Mouse (Mus musculus): ENCODE results near the gene Ninl. TPM values are rescaled to one million over a fixed set of nuclear protein-coding genes. Genes with fewer than 3 reads are reported as not detected.
"Not testable (repeated sequence)": the region's sequence is repeated elsewhere in the genome, so short reads cannot be mapped to it uniquely, and the experiment has no call there.

Gene Ninl
- polyA plus RNA-seq, 2 experiments = 3.9 to 10.0 TPM

GRCm38 (mm10) chr2:150959521-150959920 lies 79.7 kb downstream of the Ninl start:
- WGBS = 94% methylated on average over 10 of the region's 10 CpGs
- H3K9ac ChIP-seq (ENCODE audit: low read depth, low read length, severe bottlenecking) = no peak overlapping the region
- H3K4me1 ChIP-seq (ENCODE audit: control insufficient read depth, insufficient read depth, low read length) = no peaks in the 10 kb centered on the region
- no peak overlapping the region for H3K4me3 ChIP-seq (replicated peaks; ENCODE audit: low read length)
- H3K4me2 ChIP-seq (replicated peaks; ENCODE audit: low read depth, low read length, severe bottlenecking) = no peak overlapping the region
- peaks cover 8% of the 10 kb centered on the region for H3K36me3 ChIP-seq (ENCODE audit: control insufficient read depth, insufficient read depth, low read length)
- ATAC-seq (ENCODE audit: low FRiP score, low read depth) (no peak), DNase-seq (ENCODE audit: low spot score) (no peak)
- H3K9me3 ChIP-seq (ENCODE audit: control insufficient read depth, low read length) = no peaks in the 10 kb centered on the region
- TF ChIP-seq POLR2A (IDR thresholded peaks at IDR 0.05; ENCODE audit: borderline replicate concordance, extremely low read depth, insufficient read depth, insufficient read length) = no peak
- H3K27me3 ChIP-seq (ENCODE audit: control insufficient read depth, insufficient read depth, low read length) = no peaks in the 10 kb centered on the region
- no peak overlapping the region for H3K27ac ChIP-seq (replicated peaks; ENCODE audit: low read depth, low read length)

GRCm38 (mm10) chr2:150955859-150956258 lies 83.3 kb downstream of the Ninl start:
- no peak overlapping the region for H3K4me3 ChIP-seq (replicated peaks; ENCODE audit: low read length)
- no peak for TF ChIP-seq POLR2A (IDR thresholded peaks at IDR 0.05; ENCODE audit: borderline replicate concordance, extremely low read depth, insufficient read depth, insufficient read length)
- ATAC-seq (ENCODE audit: low FRiP score, low read depth) (no peak), DNase-seq (ENCODE audit: low spot score) (no peak)
- H3K9me3 ChIP-seq (ENCODE audit: control insufficient read depth, low read length) = no peaks in the 10 kb centered on the region
- no peaks in the 10 kb centered on the region for H3K4me1 ChIP-seq (ENCODE audit: control insufficient read depth, insufficient read depth, low read length)
- no peak overlapping the region for H3K4me2 ChIP-seq (replicated peaks; ENCODE audit: low read depth, low read length, severe bottlenecking)
- no peak overlapping the region for H3K27ac ChIP-seq (replicated peaks; ENCODE audit: low read depth, low read length)
- peaks cover 22% of the 10 kb centered on the region for H3K36me3 ChIP-seq (ENCODE audit: control insufficient read depth, insufficient read depth, low read length)
- 81% methylated on average over 1 of the region's 1 CpGs for WGBS
- no peaks in the 10 kb centered on the region for H3K27me3 ChIP-seq (ENCODE audit: control insufficient read depth, insufficient read depth, low read length)
- H3K9ac ChIP-seq (ENCODE audit: low read depth, low read length, severe bottlenecking) = no peak overlapping the region

- no peak overlapping the region for H3K9ac ChIP-seq (ENCODE audit: low read depth, low read length, severe bottlenecking)
- no peak for DNase-seq (ENCODE audit: low spot score)
Measured at GRCm38 (mm10) chr2:150951201-150951600, 88.0 kb downstream of the Ninl start.

GRCm38 (mm10) chr2:150950056-150950455 lies 89.1 kb downstream of the Ninl start:
- peaks cover 19% of the 10 kb centered on the region; the same call in 1 of the 2 replicates for H3K36me3 ChIP-seq (ENCODE audit: control insufficient read depth, insufficient read depth, low read length)
- 88% methylated on average over 6 of the region's 6 CpGs for WGBS

More at GRCm38 (mm10) chr2:150951201-150951600, 88.0 kb downstream of the Ninl start:
- Histone ChIP-seq H3K4me1 (ENCODE audit: control insufficient read depth, insufficient read depth, low read length) (no peaks in the 10 kb centered on the region), H3K9me3 (ENCODE audit: control insufficient read depth, low read length) (no peaks in the 10 kb centered on the region), H3K4me2 (replicated peaks; ENCODE audit: low read depth, low read length, severe bottlenecking) (no peak overlapping the region), H3K4me3 (replicated peaks; ENCODE audit: low read length) (no peak overlapping the region), H3K36me3 (ENCODE audit: control insufficient read depth, insufficient read depth, low read length) (peaks cover 21% of the 10 kb centered on the region; the same call in 1 of the 2 replicates), H3K27ac (replicated peaks; ENCODE audit: low read depth, low read length) (no peak overlapping the region), H3K27me3 (ENCODE audit: control insufficient read depth, insufficient read depth, low read length) (no peaks in the 10 kb centered on the region)
- ATAC-seq (ENCODE audit: low FRiP score, low read depth) = no peak
- TF ChIP-seq POLR2A (IDR thresholded peaks at IDR 0.05; ENCODE audit: borderline replicate concordance, extremely low read depth, insufficient read depth, insufficient read length) = no peak
- WGBS = 94% methylated on average over 2 of the region's 2 CpGs

GRCm38 (mm10) chr2:150949652-150950051 lies 89.5 kb downstream of the Ninl start:
- DNase-seq (ENCODE audit: low spot score) (no peak), ATAC-seq (ENCODE audit: low FRiP score, low read depth) (no peak)
- Histone ChIP-seq H3K9ac (ENCODE audit: low read depth, low read length, severe bottlenecking) (no peak overlapping the region), H3K27ac (replicated peaks; ENCODE audit: low read depth, low read length) (no peak overlapping the region), H3K36me3 (ENCODE audit: control insufficient read depth, insufficient read depth, low read length) (peaks cover 21% of the 10 kb centered on the region; the same call in 1 of the 2 replicates), H3K27me3 (ENCODE audit: control insufficient read depth, insufficient read depth, low read length) (no peaks in the 10 kb centered on the region), H3K4me2 (replicated peaks; ENCODE audit: low read depth, low read length, severe bottlenecking) (no peak overlapping the region), H3K4me1 (ENCODE audit: control insufficient read depth, insufficient read depth, low read length) (no peaks in the 10 kb centered on the region), H3K4me3 (replicated peaks; ENCODE audit: low read length) (no peak overlapping the region), H3K9me3 (ENCODE audit: control insufficient read depth, low read length) (no peaks in the 10 kb centered on the region)
- 96% methylated on average over 3 of the region's 3 CpGs for WGBS
- TF ChIP-seq POLR2A (IDR thresholded peaks at IDR 0.05; ENCODE audit: borderline replicate concordance, extremely low read depth, insufficient read depth, insufficient read length) = no peak

More at GRCm38 (mm10) chr2:150950056-150950455, 89.1 kb downstream of the Ninl start:
- Histone ChIP-seq H3K4me3 (replicated peaks; ENCODE audit: low read length) (no peak overlapping the region), H3K27me3 (ENCODE audit: control insufficient read depth, insufficient read depth, low read length) (no peaks in the 10 kb centered on the region), H3K9me3 (ENCODE audit: control insufficient read depth, low read length) (no peaks in the 10 kb centered on the region), H3K4me2 (replicated peaks; ENCODE audit: low read depth, low read length, severe bottlenecking) (no peak overlapping the region), H3K9ac (ENCODE audit: low read depth, low read length, severe bottlenecking) (no peak overlapping the region), H3K4me1 (ENCODE audit: control insufficient read depth, insufficient read depth, low read length) (no peaks in the 10 kb centered on the region), H3K27ac (replicated peaks; ENCODE audit: low read depth, low read length) (no peak overlapping the region)
- no peak for ATAC-seq (ENCODE audit: low FRiP score, low read depth)
- DNase-seq (ENCODE audit: low spot score) = no peak
- no peak for TF ChIP-seq POLR2A (IDR thresholded peaks at IDR 0.05; ENCODE audit: borderline replicate concordance, extremely low read depth, insufficient read depth, insufficient read length)

- Histone ChIP-seq H3K4me3 (replicated peaks; ENCODE audit: low read length) (no peak overlapping the region), H3K4me2 (replicated peaks; ENCODE audit: low read depth, low read length, severe bottlenecking) (no peak overlapping the region), H3K36me3 (ENCODE audit: control insufficient read depth, insufficient read depth, low read length) (peaks cover 18% of the 10 kb centered on the region; the same call in 1 of the 2 replicates), H3K27ac (replicated peaks; ENCODE audit: low read depth, low read length) (no peak overlapping the region), H3K9me3 (ENCODE audit: control insufficient read depth, low read length) (no peaks in the 10 kb centered on the region), H3K4me1 (ENCODE audit: control insufficient read depth, insufficient read depth, low read length) (no peaks in the 10 kb centered on the region), H3K27me3 (ENCODE audit: control insufficient read depth, insufficient read depth, low read length) (no peaks in the 10 kb centered on the region), H3K9ac (ENCODE audit: low read depth, low read length, severe bottlenecking) (no peak overlapping the region)
- ATAC-seq (ENCODE audit: low FRiP score, low read depth) (no peak), DNase-seq (ENCODE audit: low spot score) (no peak)
- WGBS = 85% methylated on average over 5 of the region's 5 CpGs
- TF ChIP-seq POLR2A (IDR thresholded peaks at IDR 0.05; ENCODE audit: borderline replicate concordance, extremely low read depth, insufficient read depth, insufficient read length) = no peak
Measured at GRCm38 (mm10) chr2:150948786-150949185, 90.4 kb downstream of the Ninl start.

- not testable (repeated sequence) for H3K4me3 ChIP-seq (replicated peaks; ENCODE audit: low read length); DNase-seq (ENCODE audit: low spot score); H3K9ac ChIP-seq (ENCODE audit: low read depth, low read length, severe bottlenecking); H3K4me1 ChIP-seq (ENCODE audit: control insufficient read depth, insufficient read depth, low read length); ATAC-seq (ENCODE audit: low FRiP score, low read depth); H3K4me2 ChIP-seq (replicated peaks; ENCODE audit: low read depth, low read length, severe bottlenecking); H3K27ac ChIP-seq (replicated peaks; ENCODE audit: low read depth, low read length); H3K9me3 ChIP-seq (ENCODE audit: control insufficient read depth, low read length); H3K27me3 ChIP-seq (ENCODE audit: control insufficient read depth, insufficient read depth, low read length)
- 91% methylated on average over 12 of the region's 12 CpGs for WGBS
- H3K36me3 ChIP-seq (ENCODE audit: control insufficient read depth, insufficient read depth, low read length) = peaks cover 18% of the 10 kb centered on the region; the same call in 1 of the 2 replicates
Measured at GRCm38 (mm10) chr2:150947880-150948611, 91.1 kb downstream of the Ninl start.
